Mouse (Mus musculus): ENCODE measurements around the gene Nudt3. TPM values are rescaled to one million over a fixed set of nuclear protein-coding genes. Genes with fewer than 3 reads are reported as not detected.
A peak's percentile ranks its signal among the peaks of the same experiment; 100 is the strongest.

Gene Nudt3
- polyA plus RNA-seq, 1 experiment from 2014 or later: 47.6 TPM

GRCm38 (mm10) chr17:27576056-27576455 lies 47.2 kb downstream of the Nudt3 start:
- H3K4me3 ChIP-seq (ENCODE audit: low read depth, low read length): no peak overlapping the region
- H3K36me3 ChIP-seq (ENCODE audit: insufficient read depth, low read length): peaks cover 8% of the 10 kb centered on the region; the same call in 1 of the 2 replicates
- ATAC-seq (peak; percentile 25; the same call in 1 of the 2 replicates), DNase-seq (ENCODE audit: low spot score) (peak; percentile 44)
- TF ChIP-seq EP300 (IDR thresholded peaks at IDR 0.05) (no peak), CTCF (IDR thresholded peaks at IDR 0.05) (no peak)
- no peak overlapping the region for H3K27ac ChIP-seq (ENCODE audit: low read length)
- no peaks in the 10 kb centered on the region for H3K9me3 ChIP-seq (ENCODE audit: low read length)
- H3K9ac ChIP-seq (replicated peaks; ENCODE audit: low read depth): no peak overlapping the region
- 61% methylated on average over 7 of the region's 7 CpGs for WGBS
- no peaks in the 10 kb centered on the region for H3K27me3 ChIP-seq (replicated peaks; ENCODE audit: insufficient read depth, low read length)
- H3K4me2 ChIP-seq (replicated peaks; ENCODE audit: low read depth, low read length): no peak overlapping the region
- H3K4me1 ChIP-seq (ENCODE audit: insufficient read depth, low read depth, low read length): no peaks in the 10 kb centered on the region

- DNase-seq (ENCODE audit: low spot score) (no peak), ATAC-seq (peak; percentile 18; the same call in 1 of the 2 replicates)
- Histone ChIP-seq H3K36me3 (ENCODE audit: insufficient read depth, low read length) (0 out of 2 replicates have a peak, but pooled peaks cover 4% of the 10 kb centered on the region), H3K4me3 (ENCODE audit: low read depth, low read length) (no peak overlapping the region), H3K27me3 (replicated peaks; ENCODE audit: insufficient read depth, low read length) (no peaks in the 10 kb centered on the region), H3K9me3 (ENCODE audit: low read length) (no peaks in the 10 kb centered on the region), H3K27ac (ENCODE audit: low read length) (peak overlapping the region; percentile 52), H3K4me1 (ENCODE audit: insufficient read depth, low read depth, low read length) (no peaks in the 10 kb centered on the region), H3K4me2 (replicated peaks; ENCODE audit: low read depth, low read length) (no peak overlapping the region), H3K9ac (replicated peaks; ENCODE audit: low read depth) (no peak overlapping the region)
- TF ChIP-seq EP300 (IDR thresholded peaks at IDR 0.05) (no peak), CTCF (IDR thresholded peaks at IDR 0.05) (no peak)
- WGBS: 58% methylated on average over 10 of the region's 10 CpGs
Observed at GRCm38 (mm10) chr17:27575116-27575776, 48.0 kb downstream of the Nudt3 start.

GRCm38 (mm10) chr17:27574470-27575115 lies 48.7 kb downstream of the Nudt3 start:
- Histone ChIP-seq H3K4me3 (ENCODE audit: low read depth, low read length) (no peak overlapping the region), H3K27me3 (replicated peaks; ENCODE audit: insufficient read depth, low read length) (no peaks in the 10 kb centered on the region), H3K4me1 (ENCODE audit: insufficient read depth, low read depth, low read length) (no peaks in the 10 kb centered on the region), H3K9me3 (ENCODE audit: low read length) (no peaks in the 10 kb centered on the region), H3K36me3 (ENCODE audit: insufficient read depth, low read length) (0 out of 2 replicates have a peak, but pooled peaks cover 2% of the 10 kb centered on the region), H3K4me2 (replicated peaks; ENCODE audit: low read depth, low read length) (no peak overlapping the region), H3K27ac (ENCODE audit: low read length) (no peak overlapping the region), H3K9ac (replicated peaks; ENCODE audit: low read depth) (no peak overlapping the region)
- WGBS: 80% methylated on average over 15 of the region's 16 CpGs
- TF ChIP-seq CTCF (IDR thresholded peaks at IDR 0.05) (no peak), EP300 (IDR thresholded peaks at IDR 0.05) (no peak)
- peak; percentile 87 for ATAC-seq
- DNase-seq (ENCODE audit: low spot score): peak; percentile 84

GRCm38 (mm10) chr17:27573772-27574320 lies 49.4 kb downstream of the Nudt3 start:
- no peaks in the 10 kb centered on the region for H3K9me3 ChIP-seq (ENCODE audit: low read length)
- H3K27me3 ChIP-seq (replicated peaks; ENCODE audit: insufficient read depth, low read length): no peaks in the 10 kb centered on the region
- ATAC-seq (no peak), DNase-seq (ENCODE audit: low spot score) (no peak)
- H3K27ac ChIP-seq (ENCODE audit: low read length): no peak overlapping the region
- H3K4me2 ChIP-seq (replicated peaks; ENCODE audit: low read depth, low read length): no peak overlapping the region
- no peaks in the 10 kb centered on the region for H3K4me1 ChIP-seq (ENCODE audit: insufficient read depth, low read depth, low read length)
- H3K36me3 ChIP-seq (ENCODE audit: insufficient read depth, low read length): no peaks in the 10 kb centered on the region
- H3K9ac ChIP-seq (replicated peaks; ENCODE audit: low read depth): no peak overlapping the region
- no peak overlapping the region for H3K4me3 ChIP-seq (ENCODE audit: low read depth, low read length)
- no peak for TF ChIP-seq CTCF (IDR thresholded peaks at IDR 0.05)
- no peak for TF ChIP-seq EP300 (IDR thresholded peaks at IDR 0.05)
- 84% methylated on average over 10 of the region's 10 CpGs for WGBS

GRCm38 (mm10) chr17:27571315-27571714 lies 52.0 kb downstream of the Nudt3 start:
- DNase-seq (ENCODE audit: low spot score) (no peak), ATAC-seq (no peak)
- H3K9me3 ChIP-seq (ENCODE audit: low read length): no peaks in the 10 kb centered on the region
- H3K9ac ChIP-seq (replicated peaks; ENCODE audit: low read depth): no peak overlapping the region
- no peak overlapping the region for H3K27ac ChIP-seq (ENCODE audit: low read length)
- no peaks in the 10 kb centered on the region for H3K27me3 ChIP-seq (replicated peaks; ENCODE audit: insufficient read depth, low read length)
- WGBS: 68% methylated on average over 8 of the region's 8 CpGs
- no peaks in the 10 kb centered on the region; the same call in 1 of the 2 replicates for H3K4me1 ChIP-seq (ENCODE audit: insufficient read depth, low read depth, low read length)
- H3K36me3 ChIP-seq (ENCODE audit: insufficient read depth, low read length): no peaks in the 10 kb centered on the region
- no peak overlapping the region for H3K4me2 ChIP-seq (replicated peaks; ENCODE audit: low read depth, low read length)
- no peak for TF ChIP-seq CTCF (IDR thresholded peaks at IDR 0.05)
- TF ChIP-seq EP300 (IDR thresholded peaks at IDR 0.05): no peak
- H3K4me3 ChIP-seq (ENCODE audit: low read depth, low read length): no peak overlapping the region

GRCm38 (mm10) chr17:27568228-27568627 lies 55.1 kb downstream of the Nudt3 start:
- H3K27ac ChIP-seq (ENCODE audit: low read length): no peak overlapping the region
- no peak for TF ChIP-seq CTCF (IDR thresholded peaks at IDR 0.05)
- TF ChIP-seq EP300 (IDR thresholded peaks at IDR 0.05): no peak
- H3K27me3 ChIP-seq (replicated peaks; ENCODE audit: insufficient read depth, low read length): no peaks in the 10 kb centered on the region
- H3K36me3 ChIP-seq (ENCODE audit: insufficient read depth, low read length): no peaks in the 10 kb centered on the region
- H3K9me3 ChIP-seq (ENCODE audit: low read length): no peaks in the 10 kb centered on the region
- H3K9ac ChIP-seq (replicated peaks; ENCODE audit: low read depth): no peak overlapping the region
- H3K4me3 ChIP-seq (ENCODE audit: low read depth, low read length): no peak overlapping the region
- ATAC-seq: no peak
- H3K4me2 ChIP-seq (replicated peaks; ENCODE audit: low read depth, low read length): no peak overlapping the region
- DNase-seq (ENCODE audit: low spot score): no peak
- H3K4me1 ChIP-seq (ENCODE audit: insufficient read depth, low read depth, low read length): peaks cover 6% of the 10 kb centered on the region; the same call in 1 of the 2 replicates
- WGBS: 87% methylated on average over 5 of the region's 5 CpGs
